Mouse (Mus musculus) ovary, postnatal 36 days (tissue): Measurements from ENCODE around the gene Bub1b.
A peak's percentile ranks its signal among the peaks of the same experiment; 100 is the strongest.

Experiments used
- DNase-seq: peaks from one replicate; pipeline ENCODE4 v3.0.0; 2022; ENCODE audit warnings: low spot score, mixed read lengths

The Bub1b gene

GRCm38 (mm10) chr2:118665616-118666015 lies 67.6 kb downstream of the Bub1b start:
- DNase-seq: no peak

DNA sequence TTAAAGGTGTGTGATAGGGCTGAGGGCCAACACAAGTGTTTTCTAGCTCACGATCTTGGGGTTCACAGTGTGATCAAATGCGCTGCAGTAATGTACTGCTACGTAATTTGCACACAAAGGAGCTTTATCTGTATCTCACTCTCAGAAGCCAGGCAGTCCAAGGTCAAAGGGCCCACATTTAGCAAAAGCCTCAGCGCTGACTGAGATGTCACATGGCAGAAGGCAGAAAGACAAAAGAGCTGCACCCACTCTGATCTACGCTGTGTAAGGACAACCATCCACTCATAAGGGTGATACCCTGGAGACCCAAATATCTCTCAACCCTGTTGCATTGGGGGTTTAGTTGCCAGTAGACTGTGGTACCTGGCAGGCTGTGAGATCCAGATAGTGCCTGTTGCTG lies 69.2 kb downstream of the Bub1b start:
- DNase-seq: no peak

DNA sequence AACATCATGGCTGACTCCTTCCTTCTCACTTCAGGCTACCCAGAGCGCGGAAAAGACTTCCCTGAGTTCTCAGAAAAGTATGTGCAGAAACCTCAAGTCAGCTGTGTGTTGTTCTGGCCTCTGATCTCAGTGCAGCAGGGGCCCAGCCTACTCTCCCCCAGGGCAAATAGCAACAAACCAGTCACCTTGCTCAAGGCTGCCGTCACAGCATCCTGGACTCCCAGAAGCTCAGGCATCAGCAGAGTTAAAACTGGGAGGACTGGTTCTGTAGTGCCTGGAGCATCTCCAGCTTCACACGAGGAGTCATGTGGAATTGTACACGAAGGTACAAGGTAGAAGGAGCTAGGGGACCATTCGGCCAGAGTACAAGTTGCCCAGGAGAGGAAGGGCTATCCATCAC lies 71.2 kb downstream of the Bub1b start:
- DNase-seq: no peak

DNA sequence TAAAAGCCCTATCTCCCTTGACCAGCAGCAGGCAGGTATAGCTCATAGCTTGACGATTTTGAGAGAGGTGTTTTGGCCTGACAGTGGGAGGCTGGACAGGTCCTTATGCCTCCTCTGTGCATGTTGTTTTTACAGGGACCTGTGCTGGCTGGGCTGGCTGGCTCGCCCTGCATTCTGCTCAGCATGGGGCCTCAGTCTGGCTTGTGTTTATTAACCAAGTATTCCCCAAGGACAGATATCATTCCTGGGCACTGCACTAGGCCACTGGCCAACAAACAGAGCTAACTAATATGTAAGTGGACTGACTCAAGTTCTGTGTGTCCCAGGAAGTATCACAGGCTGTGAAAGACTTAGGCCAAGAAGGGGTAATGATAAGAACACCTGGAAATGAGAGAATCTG lies 71.8 kb downstream of the Bub1b start:
- DNase-seq: peak; percentile 60

DNA sequence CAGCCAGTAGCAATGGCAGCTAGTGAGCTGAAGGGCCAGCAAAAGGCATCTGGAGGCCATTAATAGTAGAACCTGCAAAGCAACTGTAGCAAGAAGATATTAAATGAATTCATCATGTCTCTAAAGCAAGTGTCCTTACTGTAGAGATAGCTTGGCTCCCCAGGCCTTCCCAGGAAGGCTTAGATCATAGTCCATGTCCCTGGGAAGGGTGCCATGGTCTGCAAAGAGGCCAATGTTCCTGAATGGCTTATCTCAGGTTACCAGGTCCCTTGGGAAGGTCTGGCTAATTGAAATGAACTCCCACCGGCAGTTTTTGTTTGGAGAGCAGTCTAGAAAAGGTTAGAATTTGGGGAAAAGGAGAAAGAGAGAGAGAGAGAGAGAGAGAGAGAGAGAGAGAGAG lies 73.7 kb downstream of the Bub1b start:
- no peak for DNase-seq

- no peak for DNase-seq
Observed at GRCm38 (mm10) chr2:118673686-118674465, 75.9 kb downstream of the Bub1b start.

GRCm38 (mm10) chr2:118674500-118674899 lies 76.5 kb downstream of the Bub1b start:
- no peak for DNase-seq

- no peak for DNase-seq
Observed at GRCm38 (mm10) chr2:118676839-118677741, 79.1 kb downstream of the Bub1b start.

DNA sequence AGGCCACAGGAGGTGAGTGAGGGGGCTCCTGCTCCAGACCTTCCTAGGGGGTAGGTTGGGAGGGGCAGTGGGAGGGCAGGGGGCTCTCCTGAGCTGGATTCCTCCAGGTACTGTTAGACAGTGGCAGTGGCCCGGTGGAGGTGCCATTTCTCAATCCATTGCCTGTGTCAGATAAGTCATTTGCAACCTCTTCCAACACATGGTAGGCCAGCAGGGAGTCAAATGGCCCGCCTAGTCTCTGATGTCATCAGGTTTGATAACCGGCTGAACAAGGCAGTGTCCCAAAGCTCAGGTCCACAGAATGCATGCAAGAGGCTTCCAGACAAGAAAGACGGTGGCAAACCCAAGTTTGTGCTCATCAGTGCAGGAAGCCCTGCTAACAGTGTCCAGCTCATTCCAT lies 79.8 kb downstream of the Bub1b start:
- DNase-seq: no peak

DNA sequence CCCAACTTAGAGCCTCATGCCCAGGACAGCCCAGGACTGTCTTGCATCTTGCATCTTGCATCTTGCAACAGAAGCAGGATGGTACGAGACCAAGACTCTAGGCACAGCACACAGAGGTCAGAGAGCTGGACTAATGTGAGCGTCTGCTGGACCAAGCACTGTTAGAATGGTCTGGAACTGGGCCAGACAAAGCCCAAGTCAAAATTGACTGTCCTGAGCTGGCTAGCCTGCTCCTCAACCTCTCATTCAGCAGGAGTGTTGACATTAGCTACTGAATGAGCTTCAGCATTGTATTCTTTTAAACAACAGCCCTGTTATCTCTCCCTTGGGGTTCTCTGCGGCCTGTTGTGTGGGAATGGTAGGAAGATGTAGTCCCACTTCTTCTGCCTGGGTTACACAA lies 81.6 kb downstream of the Bub1b start:
- no peak for DNase-seq

DNA sequence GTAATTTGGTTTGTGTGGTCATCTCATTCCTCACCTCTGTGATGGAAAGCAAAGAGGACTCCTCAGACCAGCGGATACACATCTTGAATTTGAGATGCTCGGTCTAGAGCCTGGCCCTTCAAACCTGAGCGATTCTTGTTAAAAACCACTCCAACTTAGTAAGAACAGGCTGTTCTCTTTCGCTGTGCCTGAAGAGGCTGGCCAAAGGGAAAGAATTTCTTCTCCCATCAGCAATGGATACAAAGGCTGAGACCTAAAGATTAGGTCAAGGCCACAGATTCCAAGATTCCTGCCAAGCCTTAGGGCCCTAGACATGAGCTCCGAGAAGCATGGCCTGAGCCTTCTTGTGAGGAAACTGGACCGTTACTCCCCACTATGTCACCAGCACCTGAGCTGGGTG lies 82.9 kb downstream of the Bub1b start:
- DNase-seq: no peak

- no peak for DNase-seq
Observed at GRCm38 (mm10) chr2:118682544-118683260, 84.7 kb downstream of the Bub1b start.

GRCm38 (mm10) chr2:118685088-118685487 lies 87.1 kb downstream of the Bub1b start:
- no peak for DNase-seq

GRCm38 (mm10) chr2:118686693-118687092 lies 88.7 kb downstream of the Bub1b start:
- no peak for DNase-seq

DNA sequence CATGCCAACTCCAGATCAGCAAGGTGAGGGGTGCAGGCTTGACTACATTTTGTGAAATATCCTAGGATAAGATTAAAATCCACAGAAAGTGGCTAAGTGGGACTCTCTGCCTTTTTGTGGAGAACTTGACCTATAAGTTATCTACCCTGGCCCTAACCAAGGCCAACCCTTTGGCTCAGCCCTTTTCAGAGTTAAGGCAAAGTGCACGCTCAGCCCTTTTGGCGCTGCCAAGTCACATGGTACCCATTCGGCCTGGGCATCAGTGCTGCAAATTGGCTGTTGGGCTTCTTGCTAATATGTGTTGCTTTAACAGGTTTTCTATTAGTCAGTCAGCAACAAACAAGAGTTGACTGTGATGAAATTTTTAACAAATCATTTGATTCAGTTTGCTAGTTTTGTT lies 89.8 kb downstream of the Bub1b start:
- DNase-seq: no peak

DNA sequence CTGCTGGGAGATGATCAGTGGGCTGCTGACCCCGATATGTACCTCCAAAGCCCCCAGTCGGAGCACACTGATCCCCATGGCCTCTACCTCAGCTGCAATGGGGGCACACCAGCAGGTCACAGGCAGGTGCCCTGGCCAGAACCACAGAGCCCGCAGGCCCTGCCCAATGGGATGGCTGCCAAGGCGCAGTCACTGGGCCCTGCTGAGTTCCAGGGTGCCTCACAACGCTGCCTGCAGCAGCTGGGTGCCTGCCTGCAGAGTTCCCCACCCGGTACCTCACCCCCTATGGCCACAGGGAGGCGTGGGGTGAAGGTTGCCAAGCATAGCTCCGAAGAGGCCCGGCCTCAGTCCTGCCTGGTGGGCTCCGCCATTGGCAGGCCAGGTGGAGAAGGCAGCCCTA lies 91.9 kb downstream of the Bub1b start:
- DNase-seq: no peak
